Mouse (Mus musculus) thymus, adult 2 months (tissue): Measurements from ENCODE around the gene Unc5c. TPM values are rescaled to one million over a fixed set of nuclear protein-coding genes. Genes with fewer than 3 reads are reported as not detected.

ENCODE experiments used
- DNase-seq: peaks from one replicate; pipeline ENCODE4 v3.0.0; 2021
- H3K27ac ChIP-seq: fragments of 200-500 bp; 2 replicates; pipeline ENCODE4 v1.5.1; 2012; ENCODE audit warnings: low read length, control low read depth; ENCODE audit not compliant: control insufficient read depth, insufficient read depth
- H3K27me3 ChIP-seq: fragments of 200-500 bp; 2 replicates; pipeline ENCODE4 v1.6.1; 2012; ENCODE audit warnings: mild to moderate bottlenecking, low read length, moderate library complexity, mixed read lengths; ENCODE audit not compliant: control insufficient read depth, insufficient read depth
- H3K36me3 ChIP-seq: fragments of 200-500 bp; 2 replicates; pipeline ENCODE4 v1.6.1; 2012; ENCODE audit warnings: mild to moderate bottlenecking, low read length, moderate library complexity; ENCODE audit not compliant: control insufficient read depth, insufficient read depth
- H3K4me1 ChIP-seq: fragments of 200-500 bp; replicated peaks from 2 replicates; pipeline ENCODE4 v1.6.1; 2012; ENCODE audit warnings: low read length; ENCODE audit not compliant: control insufficient read depth, insufficient read depth
- H3K4me3 ChIP-seq: fragments of 200-500 bp; 2 replicates; pipeline ENCODE4 v1.5.1; 2012; ENCODE audit warnings: mild to moderate bottlenecking, low read length, control low read depth, moderate library complexity; ENCODE audit not compliant: control insufficient read depth, insufficient read depth
- CTCF ChIP-seq: fragments of 200-500 bp; IDR thresholded peaks from 2 replicates; pipeline ENCODE4 v1.5.1; 2012; ENCODE audit warnings: mild to moderate bottlenecking, control low read depth, low read length, moderate library complexity, borderline replicate concordance; ENCODE audit not compliant: control insufficient read depth, poor library complexity, insufficient read depth; ENCODE audit errors: extremely low read depth
- POLR2A ChIP-seq: fragments of 200-500 bp; IDR thresholded peaks from 2 replicates; pipeline ENCODE4 v1.6.1; 2012; ENCODE audit warnings: mild to moderate bottlenecking, low read length, control low read depth, moderate library complexity; ENCODE audit not compliant: control insufficient read depth, poor library complexity, insufficient read depth; ENCODE audit errors: extremely low read depth
- WGBS: fragments of 180-500 bp; shearing (Covaris S2); methylation state at CpG from one replicate; pipeline ENCODE4 v1.1.7; 2018; 5-methylcytosine and 5-hydroxymethylcytosine counted together
- polyA plus RNA-seq: library from polyadenylated mRNA; depleted of rRNA; stranded (reverse); fragments of >200 nt; gene quantifications from 2 replicates; pipeline ENCODE4 v1.2.3, GENCODE M21; 2012

Unc5c gene
- polyA plus RNA-seq, 1 experiment, result 0.57 TPM

GRCm38 (mm10) chr3:141483665-141484431, 18.8 kb downstream of the Unc5c start:
- WGBS, result 96% methylated on average over 2 of the region's 2 CpGs
- no peaks in the 10 kb centered on the region for H3K4me1 ChIP-seq
- no peaks in the 10 kb centered on the region for H3K27me3 ChIP-seq
- TF ChIP-seq CTCF (no peak), POLR2A (no peak)
- no peak overlapping the region for H3K4me3 ChIP-seq
- no peaks in the 10 kb centered on the region for H3K36me3 ChIP-seq
- H3K27ac ChIP-seq, result no peak overlapping the region
- DNase-seq, result no peak

GRCm38 (mm10) chr3:141485218-141485617, 20.2 kb downstream of the Unc5c start:
- H3K4me3 ChIP-seq, result no peak overlapping the region
- DNase-seq, result no peak
- H3K27ac ChIP-seq, result no peak overlapping the region
- no peaks in the 10 kb centered on the region for H3K36me3 ChIP-seq
- H3K4me1 ChIP-seq, result no peaks in the 10 kb centered on the region
- WGBS, result 88% methylated on average over 4 of the region's 4 CpGs
- H3K27me3 ChIP-seq, result no peaks in the 10 kb centered on the region
- TF ChIP-seq POLR2A, result no peak

- TF ChIP-seq POLR2A (no peak), CTCF (no peak)
- WGBS, result 88% methylated on average over 1 of the region's 1 CpGs
Observed at GRCm38 (mm10) chr3:141490647-141491046, 25.6 kb downstream of the Unc5c start.

GRCm38 (mm10) chr3:141491272-141491950, 26.4 kb downstream of the Unc5c start:
- H3K27me3 ChIP-seq, result no peaks in the 10 kb centered on the region
- TF ChIP-seq POLR2A (no peak), CTCF (no peak)
- WGBS, result 71% methylated on average over 5 of the region's 5 CpGs
- H3K27ac ChIP-seq, result no peak overlapping the region; the same call in 1 of the 2 replicates
- no peaks in the 10 kb centered on the region for H3K36me3 ChIP-seq
- no peak for DNase-seq
- H3K4me3 ChIP-seq, result no peak overlapping the region
- no peaks in the 10 kb centered on the region for H3K4me1 ChIP-seq

More at GRCm38 (mm10) chr3:141490647-141491046, 25.6 kb downstream of the Unc5c start:
- Histone ChIP-seq H3K27me3 (no peaks in the 10 kb centered on the region), H3K36me3 (no peaks in the 10 kb centered on the region), H3K27ac (no peak overlapping the region), H3K4me1 (no peaks in the 10 kb centered on the region), H3K4me3 (no peak overlapping the region)
- no peak for DNase-seq

GRCm38 (mm10) chr3:141491951-141492310, 26.9 kb downstream of the Unc5c start:
- Histone ChIP-seq H3K36me3 (no peaks in the 10 kb centered on the region), H3K27me3 (no peaks in the 10 kb centered on the region), H3K4me1 (no peaks in the 10 kb centered on the region), H3K27ac (no peak overlapping the region), H3K4me3 (no peak overlapping the region)
- TF ChIP-seq POLR2A (no peak), CTCF (no peak)
- WGBS, result 58% methylated on average over 2 of the region's 2 CpGs
- DNase-seq, result no peak

GRCm38 (mm10) chr3:141493000-141493399, 28.0 kb downstream of the Unc5c start:
- no peaks in the 10 kb centered on the region for H3K4me1 ChIP-seq
- no peaks in the 10 kb centered on the region for H3K36me3 ChIP-seq
- H3K4me3 ChIP-seq, result no peak overlapping the region
- no peak for DNase-seq
- H3K27me3 ChIP-seq, result no peaks in the 10 kb centered on the region
- 78% methylated on average over 3 of the region's 3 CpGs for WGBS
- TF ChIP-seq CTCF (no peak), POLR2A (no peak)
- no peak overlapping the region for H3K27ac ChIP-seq
